Mouse (Mus musculus) heart, embryonic 14.5 days (tissue): ENCODE results near the gene Chek1. TPM values are rescaled to one million over a fixed set of nuclear protein-coding genes. Genes with fewer than 3 reads are reported as not detected.

Experiments used
- ATAC-seq: fragments of 200-750 bp; cut with Nextera tagmentation; 2 replicates; pipeline ENCODE4 v1.8.0; 2017; ENCODE audit warnings: low read depth, moderate TSS enrichment; ENCODE audit not compliant: insufficient number of reproducible peaks, insufficient read depth, low FRiP score
- H3K27ac ChIP-seq, 2 experiments: fragments of 200-500 bp in 1 of 2; fragments of 300-500 bp in 1 of 2; sonication (generic) in 1 of 2; replicated peaks in 1 of 2; 2 replicates each; pipeline ENCODE4 v1.5.1; 2012 to 2014; ENCODE audit warnings: low read depth in 2 of 2, low read length in 2 of 2, control low read depth in 1 of 2, mild to moderate bottlenecking in 1 of 2, mixed read lengths in 1 of 2; ENCODE audit not compliant: control insufficient read depth in 1 of 2, insufficient read depth in 1 of 2
- H3K27me3 ChIP-seq: fragments of 300-500 bp; sonication (generic); 2 replicates; pipeline ENCODE4 v1.6.1; 2014; ENCODE audit warnings: mild to moderate bottlenecking, low read length, control low read depth; ENCODE audit not compliant: control insufficient read depth, insufficient read depth
- H3K36me3 ChIP-seq: fragments of 300-500 bp; sonication (generic); 2 replicates; pipeline ENCODE4 v1.6.1; 2014; ENCODE audit warnings: mild to moderate bottlenecking, control low read depth, low read length, mixed read lengths; ENCODE audit not compliant: control insufficient read depth, insufficient read depth
- H3K4me1 ChIP-seq, 2 experiments: fragments of 200-500 bp in 1 of 2; fragments of 300-500 bp in 1 of 2; sonication (generic) in 1 of 2; 2 replicates each; pipeline ENCODE4 v1.6.1; 2012 to 2014; ENCODE audit warnings: low read length in 2 of 2, control low read depth in 1 of 2, mixed read lengths in 1 of 2; ENCODE audit not compliant: control insufficient read depth in 2 of 2, insufficient read depth in 2 of 2
- H3K4me2 ChIP-seq: fragments of 300-500 bp; sonication (generic); 2 replicates; pipeline ENCODE4 v1.6.1; 2014; ENCODE audit warnings: mild to moderate bottlenecking, low read length
- H3K4me3 ChIP-seq, 2 experiments: fragments of 200-500 bp in 1 of 2; fragments of 300-500 bp in 1 of 2; sonication (generic) in 1 of 2; 2 replicates each; pipeline ENCODE4 v1.5.1; 2012 to 2014; ENCODE audit warnings: low read length in 2 of 2, mild to moderate bottlenecking in 2 of 2, control low read depth in 1 of 2, low read depth in 1 of 2, moderate library complexity in 1 of 2; ENCODE audit not compliant: control insufficient read depth in 1 of 2, insufficient read depth in 1 of 2
- H3K9ac ChIP-seq: fragments of 300-500 bp; sonication (generic); 2 replicates; pipeline ENCODE4 v1.6.1; 2014; ENCODE audit warnings: mild to moderate bottlenecking, low read length
- H3K9me3 ChIP-seq: fragments of 300-500 bp; sonication (generic); 2 replicates; pipeline ENCODE4 v1.6.1; 2016; ENCODE audit warnings: low read length, control low read depth; ENCODE audit not compliant: control insufficient read depth
- WGBS: fragments of 180-500 bp; shearing (Covaris S2); extraction: QIAGEN DNeasy Blood & Tissue Kit; methylation state at CpG from one replicate; pipeline ENCODE4 v1.1.7; 2014; 5-methylcytosine and 5-hydroxymethylcytosine counted together
- polyA plus RNA-seq: library from polyadenylated mRNA; unstranded; fragments of >200 nt; fragmentation: Nextera tagmentation; extraction: Ambion mirVana; gene quantifications from 2 replicates; pipeline ENCODE4 v1.2.1, GENCODE M21; 2014

Gene Chek1
- polyA plus RNA-seq = 20.1 and 20.3 TPM in 2 replicates

DNA sequence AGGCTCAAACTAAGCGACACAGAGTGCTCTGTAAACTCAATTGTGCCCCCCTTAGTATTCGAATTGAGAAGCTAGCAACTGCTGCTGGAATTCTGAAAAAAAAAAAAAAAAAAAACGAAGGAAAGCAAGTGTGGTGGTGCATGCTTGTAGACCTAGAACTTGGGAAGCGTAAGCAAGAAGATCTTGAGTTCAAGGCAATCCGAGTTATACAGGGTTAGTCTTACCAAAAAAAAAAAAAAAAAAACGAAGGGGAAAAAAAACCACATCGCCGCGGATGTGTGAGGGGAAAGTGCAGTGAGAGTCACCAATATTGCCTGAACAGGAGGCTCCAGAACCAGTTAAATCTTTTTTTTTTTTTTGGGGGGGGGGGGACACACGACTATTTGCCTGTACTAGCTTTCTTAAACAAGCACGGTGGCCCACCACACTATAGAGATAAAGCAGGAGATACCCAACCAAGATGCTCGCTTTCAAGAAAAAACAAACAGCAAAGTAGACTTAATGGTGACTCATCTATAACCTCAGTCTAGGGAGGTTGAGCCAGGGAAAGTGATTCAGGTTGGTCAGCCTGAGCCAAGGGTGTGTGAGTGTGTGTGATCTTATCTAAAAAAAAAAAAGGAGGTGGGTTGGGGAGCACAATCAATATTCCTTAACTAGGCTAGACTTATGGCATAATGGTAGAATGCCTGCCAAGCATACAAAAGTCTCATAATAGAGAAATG lies at the start of gene Chek1:
Chek1 (minus strand) TSS at position 32 of the 722 bp plus-strand sequence.
- ATAC-seq = 0 out of 2 replicates have a peak, but pooled peaks have one; percentile 13

GRCm38 (mm10) chr9:36769048-36769413 lies 42.2 kb upstream of the Chek1 start:
- H3K4me2 ChIP-seq = peak overlapping the region; percentile 79
- H3K9ac ChIP-seq = no peak overlapping the region
- no peak overlapping the region; a peak in 1 of 4 replicates for H3K4me3 ChIP-seq
- H3K36me3 ChIP-seq = peaks cover 10% of the 10 kb centered on the region
- 95% methylated on average over 1 of the region's 1 CpGs for WGBS
- H3K27me3 ChIP-seq = no peaks in the 10 kb centered on the region
- H3K4me1 ChIP-seq = peaks cover 0 to 17% of the 10 kb centered on the region in 2 experiments; a peak in 2 of 4 replicates
- H3K9me3 ChIP-seq = no peaks in the 10 kb centered on the region
- H3K27ac ChIP-seq = 0 out of 4 replicates have a peak overlapping the region, but pooled peaks of 1 of the 2 experiments have one; percentile 94
- no peak for ATAC-seq

More for the DNA sequence above, at the start of gene Chek1:
- Histone ChIP-seq H3K4me2 (peak within 1 kb of the TSS; percentile 84), H3K27ac (peak within 1 kb of the TSS; percentile 71 to 80), H3K36me3 (peaks cover 44% of the 10 kb centered on the region), H3K27me3 (no peaks in the 10 kb centered on the region), H3K4me3 (peak within 1 kb of the TSS; percentile 59 to 85), H3K9ac (peak within 1 kb of the TSS; percentile 79), H3K4me1 (peaks cover 2 to 13% of the 10 kb centered on the region in 2 experiments; a peak in 1 of 4 replicates), H3K9me3 (no peaks in the 10 kb centered on the region)
- 2% methylated on average over 12 of the region's 12 CpGs for WGBS

DNA sequence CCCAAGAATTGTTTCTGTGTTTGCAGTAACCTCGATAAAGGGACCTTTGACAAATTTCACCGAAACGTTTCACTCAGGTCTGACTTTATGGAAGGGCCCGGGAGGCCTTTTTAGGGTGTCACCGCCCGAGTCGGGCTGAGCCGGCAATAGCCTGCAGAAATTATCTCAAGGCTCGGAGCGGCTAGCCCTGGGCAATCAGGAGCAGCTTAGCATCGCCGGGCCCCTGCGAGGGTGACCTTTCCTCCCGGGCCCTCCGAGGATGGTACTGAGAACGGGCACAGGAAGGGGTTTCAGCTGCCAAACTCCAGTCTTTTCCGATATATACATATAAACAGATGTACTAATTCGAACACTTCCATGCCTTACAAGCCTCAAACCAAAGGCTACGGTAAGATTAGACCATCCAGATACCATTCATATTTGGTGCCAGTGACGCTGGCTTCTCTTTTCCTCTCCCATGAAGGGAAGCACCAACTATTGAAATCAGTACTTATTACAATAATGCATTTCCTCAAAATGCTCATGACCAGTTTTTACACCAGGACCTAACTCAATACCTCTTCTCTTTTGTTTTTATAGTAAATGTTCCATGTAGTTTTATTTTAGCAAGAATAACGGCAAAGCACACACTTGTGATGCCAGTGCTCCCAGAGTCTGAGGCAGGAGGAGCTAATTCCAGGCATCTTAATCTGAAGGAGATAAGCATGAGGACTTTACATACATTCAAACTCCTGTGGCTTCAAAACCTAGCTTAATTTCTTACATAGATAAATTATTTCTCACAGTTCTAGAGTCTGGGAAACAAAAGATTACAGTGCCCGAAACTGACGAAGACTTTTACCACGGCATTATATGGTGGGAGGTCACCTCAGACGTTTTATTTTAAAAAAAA lies 41.5 kb upstream of the Chek1 start:
- ATAC-seq = no peak
- H3K4me3 ChIP-seq = peak overlapping the region; percentile 66 to 67
- H3K9me3 ChIP-seq = no peaks in the 10 kb centered on the region
- peak overlapping the region; percentile 88 for H3K9ac ChIP-seq
- no peaks in the 10 kb centered on the region for H3K27me3 ChIP-seq
- WGBS = 11% methylated on average over 25 of the region's 25 CpGs
- H3K4me1 ChIP-seq = peaks cover 0 to 17% of the 10 kb centered on the region in 2 experiments; a peak in 2 of 4 replicates
- peak overlapping the region; percentile 91 to 94 for H3K27ac ChIP-seq
- H3K36me3 ChIP-seq = peaks cover 16% of the 10 kb centered on the region
- peak overlapping the region; percentile 79 for H3K4me2 ChIP-seq

GRCm38 (mm10) chr9:36767203-36768143 lies 40.6 kb upstream of the Chek1 start, which contains the start of gene Stt3a:
Gene Stt3a, minus strand, starts transcription at chr9:36767679.
- H3K4me2 ChIP-seq = peak within 1 kb of the TSS; percentile 89
- under 1% methylated on average over 60 of the region's 60 CpGs for WGBS
- no peaks in the 10 kb centered on the region for H3K27me3 ChIP-seq
- peak within 1 kb of the TSS; percentile 95 to 99 for H3K4me3 ChIP-seq
- peaks cover 0 to 17% of the 10 kb centered on the region in 2 experiments; a peak in 2 of 4 replicates for H3K4me1 ChIP-seq
- no peaks in the 10 kb centered on the region for H3K9me3 ChIP-seq
- peak within 1 kb of the TSS; percentile 91 to 94 for H3K27ac ChIP-seq
- H3K36me3 ChIP-seq = peaks cover 25% of the 10 kb centered on the region
- ATAC-seq = peak; percentile 99
- H3K9ac ChIP-seq = peak within 1 kb of the TSS; percentile 96

- Histone ChIP-seq H3K4me2 (no peak overlapping the region), H3K9ac (no peak overlapping the region), H3K27me3 (no peaks in the 10 kb centered on the region), H3K4me1 (peaks cover 0 to 17% of the 10 kb centered on the region in 2 experiments; a peak in 2 of 4 replicates), H3K9me3 (no peaks in the 10 kb centered on the region), H3K36me3 (peaks cover 52% of the 10 kb centered on the region), H3K4me3 (no peak overlapping the region), H3K27ac (no peak overlapping the region)
- no peak for ATAC-seq
- 91% methylated on average over 1 of the region's 1 CpGs for WGBS
These were observed 37.5 kb upstream of the Chek1 start for GRCm38 (mm10) chr9:36764378-36764777.

GRCm38 (mm10) chr9:36726131-36727033 lies 483 bp downstream of the Chek1 start:
- H3K4me3 ChIP-seq = peak overlapping the region; percentile 59 to 85
- H3K27ac ChIP-seq = peak overlapping the region; percentile 71 to 80
- H3K4me1 ChIP-seq = peaks cover 2 to 13% of the 10 kb centered on the region in 2 experiments; a peak in 1 of 4 replicates
- peak overlapping the region; percentile 79 for H3K9ac ChIP-seq
- peak overlapping the region; percentile 84 for H3K4me2 ChIP-seq
- peaks cover 46% of the 10 kb centered on the region for H3K36me3 ChIP-seq
- no peaks in the 10 kb centered on the region for H3K27me3 ChIP-seq
- peak; percentile 90 for ATAC-seq
- H3K9me3 ChIP-seq = no peaks in the 10 kb centered on the region
- WGBS = under 1% methylated on average over 48 of the region's 53 CpGs
